Mouse (Mus musculus): ENCODE measurements around the gene Ubqlnl. TPM values are rescaled to one million over a fixed set of nuclear protein-coding genes. Genes with fewer than 3 reads are reported as not detected.

Ubqlnl gene
- polyA plus RNA-seq (2015; fragmentation: Illumina TruSeq; extraction: RNeasy Lipid Tissue Mini Kit (QIAGEN cat#74804); ENCODE audit: low read depth, low replicate concordance): not detected

GRCm38 (mm10) chr7:104150456-104150855 lies at the start of gene Ubqlnl:
Gene Ubqlnl, minus strand, starts transcription at chr7:104150556.

GRCm38 (mm10) chr7:104195885-104196284 lies 45.5 kb upstream of the Ubqlnl start, which contains the start of gene Olfr649:
Gene Olfr649, minus strand, starts transcription at chr7:104195985.

GRCm38 (mm10) chr7:104183292-104183691 lies 32.9 kb upstream of the Ubqlnl start, which contains the start of gene Olfr648:
Gene Olfr648, minus strand, starts transcription at chr7:104183392.

GRCm38 (mm10) chr7:104143179-104143578 lies 7.2 kb downstream of the Ubqlnl start, which contains the start of gene Ubqln3:
Gene Ubqln3, minus strand, starts transcription at chr7:104143279.

GRCm38 (mm10) chr7:104137305-104137704 lies 13.1 kb downstream of the Ubqlnl start, which contains the start of gene Olfr643:
Gene Olfr643, minus strand, starts transcription at chr7:104137405.

GRCm38 (mm10) chr7:104129726-104130125 lies 20.6 kb downstream of the Ubqlnl start, which contains the start of gene Ubqln5:
Gene Ubqln5, minus strand, starts transcription at chr7:104129826.

GRCm38 (mm10) chr7:104104757-104104972 lies 45.7 kb downstream of the Ubqlnl start, which contains the start of gene Olfr646:
Gene Olfr646, plus strand, starts transcription at chr7:104104873.

Other genes with a start within 250 kb of the Ubqlnl start
- gene Olfr65, start 247.1 kb downstream of the Ubqlnl start, polyA plus RNA-seq (2015; fragmentation: Illumina TruSeq; extraction: RNeasy Lipid Tissue Mini Kit (QIAGEN cat#74804); ENCODE audit: low read depth, low replicate concordance): not detected
- not detected for gene Olfr631, start 221.7 kb downstream of the Ubqlnl start, polyA plus RNA-seq (2015; fragmentation: Illumina TruSeq; extraction: RNeasy Lipid Tissue Mini Kit (QIAGEN cat#74804); ENCODE audit: low read depth, low replicate concordance)
- gene Olfr632, start 216.2 kb downstream of the Ubqlnl start, polyA plus RNA-seq (2015; fragmentation: Illumina TruSeq; extraction: RNeasy Lipid Tissue Mini Kit (QIAGEN cat#74804); ENCODE audit: low read depth, low replicate concordance): not detected
- not detected for gene Olfr633, start 206.1 kb downstream of the Ubqlnl start, polyA plus RNA-seq (2015; fragmentation: Illumina TruSeq; extraction: RNeasy Lipid Tissue Mini Kit (QIAGEN cat#74804); ENCODE audit: low read depth, low replicate concordance)
- not detected for gene Olfr635, start 179.4 kb downstream of the Ubqlnl start, polyA plus RNA-seq (2015; fragmentation: Illumina TruSeq; extraction: RNeasy Lipid Tissue Mini Kit (QIAGEN cat#74804); ENCODE audit: low read depth, low replicate concordance)
- not detected for gene Olfr638, start 151.8 kb downstream of the Ubqlnl start, polyA plus RNA-seq (2015; fragmentation: Illumina TruSeq; extraction: RNeasy Lipid Tissue Mini Kit (QIAGEN cat#74804); ENCODE audit: low read depth, low replicate concordance)
- not detected for gene Olfr639, start 133.3 kb downstream of the Ubqlnl start, polyA plus RNA-seq (2015; fragmentation: Illumina TruSeq; extraction: RNeasy Lipid Tissue Mini Kit (QIAGEN cat#74804); ENCODE audit: low read depth, low replicate concordance)
- not detected for gene Olfr640, start 125.0 kb downstream of the Ubqlnl start, polyA plus RNA-seq (2015; fragmentation: Illumina TruSeq; extraction: RNeasy Lipid Tissue Mini Kit (QIAGEN cat#74804); ENCODE audit: low read depth, low replicate concordance)
- not detected for gene Olfr641, start 115.1 kb downstream of the Ubqlnl start, polyA plus RNA-seq (2015; fragmentation: Illumina TruSeq; extraction: RNeasy Lipid Tissue Mini Kit (QIAGEN cat#74804); ENCODE audit: low read depth, low replicate concordance)
- not detected for gene Olfr642, start 97.9 kb downstream of the Ubqlnl start, polyA plus RNA-seq (2015; fragmentation: Illumina TruSeq; extraction: RNeasy Lipid Tissue Mini Kit (QIAGEN cat#74804); ENCODE audit: low read depth, low replicate concordance)
- not detected for gene 4930516K23Rik, start 89.1 kb downstream of the Ubqlnl start, polyA plus RNA-seq (2015; fragmentation: Illumina TruSeq; extraction: RNeasy Lipid Tissue Mini Kit (QIAGEN cat#74804); ENCODE audit: low read depth, low replicate concordance)
- not detected for gene Olfr644, start 78.7 kb downstream of the Ubqlnl start, polyA plus RNA-seq (2015; fragmentation: Illumina TruSeq; extraction: RNeasy Lipid Tissue Mini Kit (QIAGEN cat#74804); ENCODE audit: low read depth, low replicate concordance)
- not detected for gene Olfr645, start 65.1 kb downstream of the Ubqlnl start, polyA plus RNA-seq (2015; fragmentation: Illumina TruSeq; extraction: RNeasy Lipid Tissue Mini Kit (QIAGEN cat#74804); ENCODE audit: low read depth, low replicate concordance)
- gene Olfr646, start 45.7 kb downstream of the Ubqlnl start, polyA plus RNA-seq (2015; fragmentation: Illumina TruSeq; extraction: RNeasy Lipid Tissue Mini Kit (QIAGEN cat#74804); ENCODE audit: low read depth, low replicate concordance): not detected
- gene Ubqln5, start 20.7 kb downstream of the Ubqlnl start, polyA plus RNA-seq (2015; fragmentation: Illumina TruSeq; extraction: RNeasy Lipid Tissue Mini Kit (QIAGEN cat#74804); ENCODE audit: low read depth, low replicate concordance): not detected
- not detected for gene Olfr643, start 13.2 kb downstream of the Ubqlnl start, polyA plus RNA-seq (2015; fragmentation: Illumina TruSeq; extraction: RNeasy Lipid Tissue Mini Kit (QIAGEN cat#74804); ENCODE audit: low read depth, low replicate concordance)
- not detected for gene Ubqln3, start 7.3 kb downstream of the Ubqlnl start, polyA plus RNA-seq (2015; fragmentation: Illumina TruSeq; extraction: RNeasy Lipid Tissue Mini Kit (QIAGEN cat#74804); ENCODE audit: low read depth, low replicate concordance)
- 0.36 TPM for gene Olfm5, start 14.3 kb upstream of the Ubqlnl start, polyA plus RNA-seq (2015; fragmentation: Illumina TruSeq; extraction: RNeasy Lipid Tissue Mini Kit (QIAGEN cat#74804); ENCODE audit: low read depth, low replicate concordance)
- not detected for gene Olfr648, start 32.8 kb upstream of the Ubqlnl start, polyA plus RNA-seq (2015; fragmentation: Illumina TruSeq; extraction: RNeasy Lipid Tissue Mini Kit (QIAGEN cat#74804); ENCODE audit: low read depth, low replicate concordance)
- not detected for gene Olfr649, start 45.4 kb upstream of the Ubqlnl start, polyA plus RNA-seq (2015; fragmentation: Illumina TruSeq; extraction: RNeasy Lipid Tissue Mini Kit (QIAGEN cat#74804); ENCODE audit: low read depth, low replicate concordance)
- gene Trim6, start 68.2 kb upstream of the Ubqlnl start, polyA plus RNA-seq (2015; fragmentation: Illumina TruSeq; extraction: RNeasy Lipid Tissue Mini Kit (QIAGEN cat#74804); ENCODE audit: low read depth, low replicate concordance): 0.15 TPM
- 2.8 TPM for gene Trim34a, start 93.9 kb upstream of the Ubqlnl start, polyA plus RNA-seq (2015; fragmentation: Illumina TruSeq; extraction: RNeasy Lipid Tissue Mini Kit (QIAGEN cat#74804); ENCODE audit: low read depth, low replicate concordance)
- gene Trim5, start 137.5 kb upstream of the Ubqlnl start, polyA plus RNA-seq (2015; fragmentation: Illumina TruSeq; extraction: RNeasy Lipid Tissue Mini Kit (QIAGEN cat#74804); ENCODE audit: low read depth, low replicate concordance): 0.40 TPM
- gene Trim12a, start 164.9 kb upstream of the Ubqlnl start, polyA plus RNA-seq (2015; fragmentation: Illumina TruSeq; extraction: RNeasy Lipid Tissue Mini Kit (QIAGEN cat#74804); ENCODE audit: low read depth, low replicate concordance): 5.5 TPM
- gene Trim34b, start 178.9 kb upstream of the Ubqlnl start, polyA plus RNA-seq (2015; fragmentation: Illumina TruSeq; extraction: RNeasy Lipid Tissue Mini Kit (QIAGEN cat#74804); ENCODE audit: low read depth, low replicate concordance): not detected
- 2.2 TPM for gene Trim12c, start 202.8 kb upstream of the Ubqlnl start, polyA plus RNA-seq (2015; fragmentation: Illumina TruSeq; extraction: RNeasy Lipid Tissue Mini Kit (QIAGEN cat#74804); ENCODE audit: low read depth, low replicate concordance)
- gene Trim30b, start 219.3 kb upstream of the Ubqlnl start, polyA plus RNA-seq (2015; fragmentation: Illumina TruSeq; extraction: RNeasy Lipid Tissue Mini Kit (QIAGEN cat#74804); ENCODE audit: low read depth, low replicate concordance): not detected

All from brain, adult 10 weeks (tissue).